Mouse (Mus musculus) heart, adult 9 months (tissue): ENCODE measurements around the gene Tbc1d7.

Experiments used
- DNase-seq, 2 experiments: peaks; one replicate each; pipeline ENCODE4 v3.0.0; 2022; ENCODE audit warnings: low spot score in 2 of 2

The Tbc1d7 gene

GRCm38 (mm10) chr13:43134468-43134867 lies 36.8 kb downstream of the Tbc1d7 start:
- peak; percentile 51 to 65 for DNase-seq

- DNase-seq, result peak; percentile 24 to 55
Measured at GRCm38 (mm10) chr13:43133400-43133799, 37.9 kb downstream of the Tbc1d7 start.

- DNase-seq, result no peak
Measured at GRCm38 (mm10) chr13:43132859-43133258, 38.4 kb downstream of the Tbc1d7 start.

GRCm38 (mm10) chr13:43131741-43132191 lies 39.5 kb downstream of the Tbc1d7 start:
- peak; percentile 64 to 68 for DNase-seq

GRCm38 (mm10) chr13:43130161-43130560 lies 41.1 kb downstream of the Tbc1d7 start:
- DNase-seq, result no peak

GRCm38 (mm10) chr13:43124683-43125074 lies 46.6 kb downstream of the Tbc1d7 start:
- DNase-seq, result no peak

- DNase-seq, result peak; percentile 23 to 27
Measured at GRCm38 (mm10) chr13:43123895-43124682, 47.2 kb downstream of the Tbc1d7 start.

GRCm38 (mm10) chr13:43122306-43123070 lies 48.8 kb downstream of the Tbc1d7 start:
- peak; percentile 59 for DNase-seq

- no peak for DNase-seq
Measured at GRCm38 (mm10) chr13:43113141-43113540, 58.2 kb downstream of the Tbc1d7 start.

GRCm38 (mm10) chr13:43112707-43113106 lies 58.6 kb downstream of the Tbc1d7 start:
- no peak for DNase-seq

- DNase-seq, result no peak
Measured at GRCm38 (mm10) chr13:43112280-43112679, 59.0 kb downstream of the Tbc1d7 start.

GRCm38 (mm10) chr13:43104496-43104895 lies 66.8 kb downstream of the Tbc1d7 start:
- DNase-seq, result no peak

GRCm38 (mm10) chr13:43102943-43103342 lies 68.4 kb downstream of the Tbc1d7 start:
- no peak for DNase-seq
